Mouse (Mus musculus) CH12.LX (cell line): Measurements from ENCODE around the gene Tbc1d30. TPM values are rescaled to one million over a fixed set of nuclear protein-coding genes. Genes with fewer than 3 reads are reported as not detected.

ENCODE experiments used
- DNase-seq: peaks from one replicate; pipeline ENCODE4 v3.0.0-alpha.2; 2013; ENCODE audit errors: extremely low read depth
- H3K27ac ChIP-seq: 2 replicates; pipeline ENCODE4 v1.5.1; 2012; ENCODE audit warnings: low read depth, mild to moderate bottlenecking, control low read depth, moderate library complexity; ENCODE audit not compliant: insufficient read depth
- H3K27me3 ChIP-seq: replicated peaks from 2 replicates; pipeline ENCODE3; 2012; ENCODE audit warnings: inconsistent platforms
- H3K36me3 ChIP-seq, 2 experiments: replicated peaks in 1 of 2; 2 replicates each; pipeline versions ENCODE3 to v1.6.1; 2012; ENCODE audit warnings: inconsistent platforms in 1 of 2, low read length in 1 of 2, mild to moderate bottlenecking in 1 of 2, mixed read lengths in 1 of 2, moderate library complexity in 1 of 2; ENCODE audit not compliant: control insufficient read depth in 1 of 2, insufficient read depth in 1 of 2
- H3K4me1 ChIP-seq, 2 experiments: 2 replicates each; pipeline ENCODE4 v1.6.1; 2012; ENCODE audit warnings: inconsistent platforms in 1 of 2, moderate library complexity in 1 of 2; ENCODE audit not compliant: insufficient read depth in 2 of 2, control insufficient read depth in 1 of 2
- H3K4me2 ChIP-seq: 2 replicates; pipeline ENCODE4 v1.6.1; 2012; ENCODE audit warnings: low read depth, mild to moderate bottlenecking, control low read depth; ENCODE audit not compliant: poor library complexity, insufficient read depth, severe bottlenecking
- H3K4me3 ChIP-seq, 3 experiments: fragments of 150-350 bp in 1 of 3; sonication (generic) in 1 of 3; replicated peaks in 1 of 3; 2 replicates each; pipeline versions ENCODE3 to v1.5.1; 2011 to 2012; ENCODE audit warnings: low read depth in 2 of 3, low read length in 2 of 3, mild to moderate bottlenecking in 2 of 3, moderate library complexity in 2 of 3, control low read depth in 1 of 3, improper control_type of control experiment in 1 of 3, inconsistent platforms in 1 of 3, mixed read lengths in 1 of 3; ENCODE audit not compliant: poor library complexity in 1 of 3
- H3K79me2 ChIP-seq: replicated peaks from 2 replicates; pipeline ENCODE4 v1.6.1; 2012; ENCODE audit warnings: mild to moderate bottlenecking, moderate library complexity; ENCODE audit not compliant: control insufficient read depth, poor library complexity, insufficient read depth, severe bottlenecking; ENCODE audit errors: extremely low read depth
- H3K9ac ChIP-seq: 2 replicates; pipeline ENCODE4 v1.6.1; 2012; ENCODE audit warnings: low read depth, mild to moderate bottlenecking, control low read depth, moderate library complexity; ENCODE audit not compliant: insufficient read depth
- H3K9me3 ChIP-seq: replicated peaks from 2 replicates; pipeline ENCODE3; 2012; ENCODE audit warnings: low read length, inconsistent platforms, mixed read lengths
- BHLHE40 ChIP-seq: IDR thresholded peaks from 2 replicates; pipeline ENCODE4 v1.6.1; 2011; ENCODE audit warnings: mild to moderate bottlenecking, low read depth, low read length, improper control_type of control experiment
- CHD1 ChIP-seq: IDR thresholded peaks from 2 replicates; pipeline ENCODE4 v1.6.1; 2012; ENCODE audit warnings: low read depth, low read length, improper control_type of control experiment, inconsistent platforms
- CHD2 ChIP-seq: IDR thresholded peaks from 2 replicates; pipeline ENCODE4 v1.6.1; 2011; ENCODE audit warnings: low read length, improper control_type of control experiment
- CTCF ChIP-seq, 2 experiments: IDR thresholded peaks in 1 of 2; conservative IDR thresholded peaks in 1 of 2; 2 replicates each; pipeline ENCODE4 v1.5.1; 2011 to 2012; ENCODE audit warnings: low read depth in 2 of 2, low read length in 2 of 2, improper control_type of control experiment in 1 of 2, inconsistent platforms in 1 of 2, mild to moderate bottlenecking in 1 of 2, moderate library complexity in 1 of 2
- E2F4 ChIP-seq: IDR thresholded peaks from 2 replicates; pipeline ENCODE4 v1.6.1; 2011; ENCODE audit warnings: low read depth, low read length, improper control_type of control experiment; ENCODE audit not compliant: insufficient replicate concordance
- ELF1 ChIP-seq: IDR thresholded peaks from 2 replicates; pipeline ENCODE4 v1.6.1; 2014; ENCODE audit warnings: low read depth, mild to moderate bottlenecking, inconsistent platforms, low read length, improper control_type of control experiment
- EP300 ChIP-seq: IDR thresholded peaks from 2 replicates; pipeline ENCODE4 v1.6.1; 2011; ENCODE audit warnings: low read length, improper control_type of control experiment
- ETS1 ChIP-seq: conservative IDR thresholded peaks from 2 replicates; pipeline ENCODE4 v1.6.1; 2012; ENCODE audit warnings: low read depth, mild to moderate bottlenecking, inconsistent platforms, low read length, improper control_type of control experiment, moderate library complexity
- GABPA ChIP-seq: IDR thresholded peaks from 2 replicates; pipeline ENCODE4 v1.6.1; 2012; ENCODE audit warnings: low read depth, low read length, improper control_type of control experiment, inconsistent platforms; ENCODE audit not compliant: insufficient replicate concordance
- HCFC1 ChIP-seq: IDR thresholded peaks from 2 replicates; pipeline ENCODE4 v1.6.1; 2012; ENCODE audit warnings: low read depth, mild to moderate bottlenecking, inconsistent platforms, low read length, improper control_type of control experiment
- IRF4 ChIP-seq: IDR thresholded peaks from 2 replicates; pipeline ENCODE4 v1.6.1; 2014; ENCODE audit warnings: low read depth, mild to moderate bottlenecking, inconsistent platforms, low read length, improper control_type of control experiment
- JUN ChIP-seq: IDR thresholded peaks from 2 replicates; pipeline ENCODE4 v1.6.1; 2011; ENCODE audit warnings: low read depth, mild to moderate bottlenecking, low read length, improper control_type of control experiment, moderate library complexity; ENCODE audit not compliant: insufficient read depth
- JUND ChIP-seq: conservative IDR thresholded peaks from 2 replicates; pipeline ENCODE4 v1.6.1; 2011; ENCODE audit warnings: low read depth, low read length, improper control_type of control experiment
- KAT2A ChIP-seq: IDR thresholded peaks from 2 replicates; pipeline ENCODE4 v1.6.1; 2012; ENCODE audit warnings: low read length, improper control_type of control experiment, inconsistent platforms; ENCODE audit not compliant: insufficient replicate concordance
- MAFK ChIP-seq: IDR thresholded peaks from 2 replicates; pipeline ENCODE4 v1.6.1; 2011; ENCODE audit warnings: low read length, improper control_type of control experiment; ENCODE audit not compliant: insufficient replicate concordance
- MAX ChIP-seq: IDR thresholded peaks from 2 replicates; pipeline ENCODE4 v1.6.1; 2011; ENCODE audit warnings: low read length, improper control_type of control experiment
- MAZ ChIP-seq: IDR thresholded peaks from 2 replicates; pipeline ENCODE4 v1.6.1; 2012; ENCODE audit warnings: low read depth, mild to moderate bottlenecking, inconsistent platforms, low read length, improper control_type of control experiment, moderate library complexity
- MEF2A ChIP-seq: IDR thresholded peaks from 2 replicates; pipeline ENCODE4 v1.6.1; 2014; ENCODE audit warnings: low read depth, mild to moderate bottlenecking, inconsistent platforms, low read length, improper control_type of control experiment, borderline replicate concordance
- MXI1 ChIP-seq: IDR thresholded peaks from 2 replicates; pipeline ENCODE4 v1.6.1; 2011; ENCODE audit warnings: mild to moderate bottlenecking, low read depth, low read length, improper control_type of control experiment
- MYC ChIP-seq: IDR thresholded peaks from 2 replicates; pipeline ENCODE4 v1.6.1; 2011; ENCODE audit warnings: low read depth, mild to moderate bottlenecking, improper control_type of control experiment, low read length
- NELFE ChIP-seq: IDR thresholded peaks from 2 replicates; pipeline ENCODE4 v1.6.1; 2011; ENCODE audit warnings: low read depth, low read length, improper control_type of control experiment
- NRF1 ChIP-seq: IDR thresholded peaks from 2 replicates; pipeline ENCODE4 v1.6.1; 2014; ENCODE audit warnings: low read depth, mild to moderate bottlenecking, inconsistent platforms, low read length, improper control_type of control experiment, moderate library complexity
- PAX5 ChIP-seq: IDR thresholded peaks from 2 replicates; pipeline ENCODE4 v1.6.1; 2012; ENCODE audit warnings: low read length, inconsistent platforms, mixed read lengths
- POLR2A ChIP-seq: IDR thresholded peaks from 2 replicates; pipeline ENCODE4 v1.6.1; 2011; ENCODE audit warnings: low read depth, mild to moderate bottlenecking, improper control_type of control experiment, low read length
- POLR2AphosphoS2 ChIP-seq: IDR thresholded peaks from 2 replicates; pipeline ENCODE4 v1.6.1; 2011; ENCODE audit warnings: low read depth, low read length, improper control_type of control experiment
- RAD21 ChIP-seq: IDR thresholded peaks from 2 replicates; pipeline ENCODE4 v1.6.1; 2011; ENCODE audit warnings: low read depth, mild to moderate bottlenecking, low read length, improper control_type of control experiment, moderate library complexity
- RCOR1 ChIP-seq: conservative IDR thresholded peaks from 2 replicates; pipeline ENCODE4 v1.6.1; 2012; ENCODE audit warnings: low read depth, mild to moderate bottlenecking, inconsistent platforms, low read length, improper control_type of control experiment
- SIN3A ChIP-seq: IDR thresholded peaks from 2 replicates; pipeline ENCODE4 v1.6.1; 2012; ENCODE audit warnings: low read length, improper control_type of control experiment, inconsistent platforms
- SMC3 ChIP-seq: IDR thresholded peaks from 2 replicates; pipeline ENCODE4 v1.6.1; 2011; ENCODE audit warnings: low read depth, low read length, improper control_type of control experiment
- TBP ChIP-seq: conservative IDR thresholded peaks from 2 replicates; pipeline ENCODE4 v1.6.1; 2011; ENCODE audit warnings: low read depth, low read length, improper control_type of control experiment
- TCF12 ChIP-seq: IDR thresholded peaks from 2 replicates; pipeline ENCODE4 v1.6.1; 2014; ENCODE audit warnings: low read depth, mild to moderate bottlenecking, inconsistent platforms, low read length, improper control_type of control experiment
- UBTF ChIP-seq: IDR thresholded peaks from 2 replicates; pipeline ENCODE4 v1.6.1; 2012; ENCODE audit warnings: low read depth, mild to moderate bottlenecking, inconsistent platforms, low read length, improper control_type of control experiment, moderate library complexity
- USF1 ChIP-seq: IDR thresholded peaks from 2 replicates; pipeline ENCODE4 v1.6.1; 2014; ENCODE audit warnings: low read depth, mild to moderate bottlenecking, inconsistent platforms, low read length, improper control_type of control experiment
- USF2 ChIP-seq: conservative IDR thresholded peaks from 2 replicates; pipeline ENCODE4 v1.6.1; 2011; ENCODE audit warnings: low read depth, low read length, improper control_type of control experiment
- ZC3H11A ChIP-seq: IDR thresholded peaks from 2 replicates; pipeline ENCODE4 v1.6.1; 2012; ENCODE audit warnings: low read depth, mild to moderate bottlenecking, inconsistent platforms, low read length, improper control_type of control experiment
- ZKSCAN1 ChIP-seq: IDR thresholded peaks from 2 replicates; pipeline ENCODE4 v1.6.1; 2012; ENCODE audit warnings: low read depth, inconsistent platforms, low read length, improper control_type of control experiment, borderline replicate concordance
- ZMIZ1 ChIP-seq: IDR thresholded peaks from 2 replicates; pipeline ENCODE4 v1.6.1; 2012; ENCODE audit warnings: low read depth, mild to moderate bottlenecking, inconsistent platforms, low read length, improper control_type of control experiment
- ZNF384 ChIP-seq: IDR thresholded peaks from 2 replicates; pipeline ENCODE4 v1.6.1; 2012; ENCODE audit warnings: low read depth, low read length, improper control_type of control experiment, inconsistent platforms
- dilution Hi-C: fragments of 300-500 bp; cut with MboI; formaldehyde crosslinking; loops from 2 replicates; pipeline ENCODE4 v1.14.3; 2020; ENCODE audit warnings: low sequenced_read_pairs; ENCODE audit not compliant: extremely low pct_unique_long_range_greater_than_20kb, extremely low pct_ligation_motif_present
- in situ Hi-C: fragments of 300-500 bp; cut with MboI; formaldehyde crosslinking; loops from 3 replicates; pipeline ENCODE4 v1.14.3; 2019; ENCODE audit warnings: low sequenced_read_pairs, low pct_ligation_motif_present, low pct_unique_long_range_greater_than_20kb, mixed read lengths
- polyA plus RNA-seq: library from polyadenylated mRNA; unstranded; fragments of >175 nt; gene quantifications from 2 replicates; pipeline ENCODE4 v1.2.1, GENCODE M21; 2012; ENCODE audit warnings: low read depth; ENCODE audit not compliant: insufficient read length
- total RNA-seq, 2 experiments: library from RNA; depleted of rRNA; stranded (reverse); fragments of 300-350 nt in 1 of 2; fragments of >200 nt in 1 of 2; gene quantifications; 2 replicates each; pipeline ENCODE4 v1.2.3; 2012 to 2014

Tbc1d30 gene
- total and polyA plus RNA-seq, 3 experiments: 0.16 TPM; not detected in 2

- dilution Hi-C loops (no loop called here), in situ Hi-C loops (no loop called here)
- peaks cover 4% of the 10 kb centered on the region for H3K9me3 ChIP-seq
- H3K9ac ChIP-seq: peak overlapping the region; percentile 73
- no peaks in the 10 kb centered on the region; the same call in 1 of the 2 replicates for H3K79me2 ChIP-seq
- peaks cover 38 to 62% of the 10 kb centered on the region in 2 experiments for H3K36me3 ChIP-seq
- H3K4me2 ChIP-seq: peak overlapping the region; percentile 73
- TF ChIP-seq USF1 (no peak), E2F4 (no peak), PAX5 (no peak), ETS1 (peak; percentile 81), CHD2 (peak; percentile 57; the same call in 1 of the 2 replicates), MYC (peak; percentile 60), POLR2A (peak; percentile 34), MEF2A (peak; percentile 34; the same call in 1 of the 2 replicates), KAT2A (no peak), JUN (no peak), UBTF (no peak), JUND (no peak), MAFK (no peak), SMC3 (no peak), ZMIZ1 (no peak), MAX (no peak), CHD1 (no peak), EP300 (no peak), BHLHE40 (peak; percentile 93), ELF1 (peak; percentile 88), POLR2AphosphoS2 (no peak), TBP (peak; percentile 28; the same call in 1 of the 2 replicates), ZC3H11A (no peak), ZKSCAN1 (no peak), RAD21 (no peak), HCFC1 (peak; percentile 39; the same call in 1 of the 2 replicates), MXI1 (peak; percentile 48), TCF12 (peak; percentile 65), GABPA (no peak), NELFE (no peak; the same call in 1 of the 2 replicates), ZNF384 (no peak), CTCF (conservative IDR thresholded peaks at IDR 0.05 in 1 of 2, IDR thresholded peaks at IDR 0.05 in 1 of 2; ENCODE audit: low read depth in 2 of 2, low read length in 2 of 2) (no peak), USF2 (no peak), IRF4 (0 out of 2 replicates have a peak, but pooled peaks have one; percentile 17), RCOR1 (no peak), SIN3A (peak; percentile 77; the same call in 1 of the 2 replicates), NRF1 (no peak), MAZ (no peak)
- peak overlapping the region; percentile 31 to 55 (median 50) for H3K4me3 ChIP-seq
- no peaks in the 10 kb centered on the region for H3K27me3 ChIP-seq
- H3K4me1 ChIP-seq: peaks cover 20 to 46% of the 10 kb centered on the region in 2 experiments
- H3K27ac ChIP-seq: peak overlapping the region; percentile 95
- peak; percentile 92 for DNase-seq
Observed at GRCm38 (mm10) chr10:121376530-121377271, 25.6 kb upstream of the Tbc1d30 start.
